Mouse (Mus musculus) CH12.LX (cell line): Measurements from ENCODE around the gene Emg1.

ENCODE experiments used
- CTCF ChIP-seq, 2 experiments: IDR thresholded peaks in 1 of 2; conservative IDR thresholded peaks in 1 of 2; 2 replicates each; pipeline ENCODE4 v1.5.1; 2011 to 2012; ENCODE audit warnings: low read depth in 2 of 2, low read length in 2 of 2, improper control_type of control experiment in 1 of 2, inconsistent platforms in 1 of 2, mild to moderate bottlenecking in 1 of 2, moderate library complexity in 1 of 2
- MAFK ChIP-seq: IDR thresholded peaks from 2 replicates; pipeline ENCODE4 v1.6.1; 2011; ENCODE audit warnings: low read length, improper control_type of control experiment; ENCODE audit not compliant: insufficient replicate concordance
- MYC ChIP-seq: IDR thresholded peaks from 2 replicates; pipeline ENCODE4 v1.6.1; 2011; ENCODE audit warnings: low read depth, mild to moderate bottlenecking, improper control_type of control experiment, low read length
- POLR2A ChIP-seq: IDR thresholded peaks from 2 replicates; pipeline ENCODE4 v1.6.1; 2011; ENCODE audit warnings: low read depth, mild to moderate bottlenecking, improper control_type of control experiment, low read length
- RAD21 ChIP-seq: IDR thresholded peaks from 2 replicates; pipeline ENCODE4 v1.6.1; 2011; ENCODE audit warnings: low read depth, mild to moderate bottlenecking, low read length, improper control_type of control experiment, moderate library complexity
- USF1 ChIP-seq: IDR thresholded peaks from 2 replicates; pipeline ENCODE4 v1.6.1; 2014; ENCODE audit warnings: low read depth, mild to moderate bottlenecking, inconsistent platforms, low read length, improper control_type of control experiment
- ZMIZ1 ChIP-seq: IDR thresholded peaks from 2 replicates; pipeline ENCODE4 v1.6.1; 2012; ENCODE audit warnings: low read depth, mild to moderate bottlenecking, inconsistent platforms, low read length, improper control_type of control experiment

- no peak for TF ChIP-seq CTCF (conservative IDR thresholded peaks at IDR 0.05 in 1 of 2, IDR thresholded peaks at IDR 0.05 in 1 of 2; ENCODE audit: low read depth in 2 of 2, low read length in 2 of 2)
- no peak for TF ChIP-seq USF1
- TF ChIP-seq POLR2A = no peak
- TF ChIP-seq ZMIZ1 = no peak
- no peak for TF ChIP-seq MYC
- TF ChIP-seq MAFK = no peak
- no peak for TF ChIP-seq RAD21
These were observed 25.1 kb upstream of the Emg1 start for GRCm38 (mm10) chr6:124737040-124737439.
